Mouse (Mus musculus) MEL (cell line): Measurements from ENCODE around the gene Stt3b. TPM values are rescaled to one million over a fixed set of nuclear protein-coding genes. Genes with fewer than 3 reads are reported as not detected.

Experiments used
- DNase-seq: peaks from one replicate; pipeline ENCODE4 v3.0.0; 2011; ENCODE audit warnings: low read depth, low spot score
- H3K27ac ChIP-seq: 2 replicates; pipeline ENCODE4 v1.5.1; 2012; ENCODE audit warnings: low read depth, mild to moderate bottlenecking, control low read depth, low read length, moderate library complexity; ENCODE audit not compliant: control insufficient read depth
- H3K27me3 ChIP-seq, 2 experiments: fragments of 150-350 bp in 1 of 2; sonication (generic) in 1 of 2; 2 replicates each; pipeline ENCODE4 v1.6.1; 2012; ENCODE audit warnings: low read length in 2 of 2, mild to moderate bottlenecking in 2 of 2, improper control_type of control experiment in 1 of 2, moderate library complexity in 1 of 2; ENCODE audit not compliant: insufficient read depth in 2 of 2, control insufficient read depth in 1 of 2
- H3K36me3 ChIP-seq, 2 experiments: 2 replicates each; pipeline ENCODE4 v1.6.1; 2012 to 2014; ENCODE audit warnings: low read length in 2 of 2, improper control_type of control experiment in 1 of 2, inconsistent platforms in 1 of 2, mild to moderate bottlenecking in 1 of 2; ENCODE audit not compliant: insufficient read depth in 2 of 2, control insufficient read depth in 1 of 2
- H3K4me1 ChIP-seq, 2 experiments: fragments of 150-350 bp in 1 of 2; sonication (generic) in 1 of 2; 2 replicates each; pipeline ENCODE4 v1.6.1; 2012; ENCODE audit warnings: low read length in 2 of 2, improper control_type of control experiment in 1 of 2, mild to moderate bottlenecking in 1 of 2; ENCODE audit not compliant: insufficient read depth in 2 of 2, control insufficient read depth in 1 of 2
- H3K4me3 ChIP-seq, 2 experiments: fragments of 150-350 bp in 1 of 2; sonication (generic) in 1 of 2; 2 replicates each; pipeline ENCODE4 v1.5.1; 2012; ENCODE audit warnings: low read depth in 2 of 2, low read length in 2 of 2, mild to moderate bottlenecking in 2 of 2, moderate library complexity in 2 of 2, control low read depth in 1 of 2, improper control_type of control experiment in 1 of 2; ENCODE audit not compliant: control insufficient read depth in 1 of 2, insufficient read depth in 1 of 2
- H3K79me2 ChIP-seq: 2 replicates; pipeline ENCODE4 v1.6.1; 2012; ENCODE audit warnings: mild to moderate bottlenecking, low read length, moderate library complexity; ENCODE audit not compliant: control insufficient read depth, poor library complexity, insufficient read depth
- H3K9ac ChIP-seq: 2 replicates; pipeline ENCODE4 v1.6.1; 2012; ENCODE audit warnings: low read depth, mild to moderate bottlenecking, control low read depth, low read length, moderate library complexity; ENCODE audit not compliant: control insufficient read depth, poor library complexity, severe bottlenecking
- H3K9me3 ChIP-seq: fragments of 150-350 bp; sonication (generic); replicated peaks from 2 replicates; pipeline ENCODE4 v1.6.1; 2012; ENCODE audit warnings: mild to moderate bottlenecking, low read length, improper control_type of control experiment, moderate library complexity; ENCODE audit not compliant: insufficient read depth
- CTCF ChIP-seq, 3 experiments: IDR thresholded peaks in 2 of 3; conservative IDR thresholded peaks in 1 of 3; 2 replicates each; pipeline ENCODE4 v1.5.1; 2011 to 2012; ENCODE audit warnings: low read length in 3 of 3, low read depth in 2 of 3, mild to moderate bottlenecking in 2 of 3, improper control_type of control experiment in 1 of 3, inconsistent platforms in 1 of 3, mixed read lengths in 1 of 3, moderate library complexity in 1 of 3; ENCODE audit not compliant: control insufficient read depth in 1 of 3, insufficient read depth in 1 of 3, poor library complexity in 1 of 3, severe bottlenecking in 1 of 3
- ETS1 ChIP-seq: IDR thresholded peaks from 2 replicates; pipeline ENCODE4 v1.6.1; 2012; ENCODE audit warnings: low read depth, mild to moderate bottlenecking, inconsistent platforms, low read length, improper control_type of control experiment, moderate library complexity
- GATA1 ChIP-seq: IDR thresholded peaks from 2 replicates; pipeline ENCODE4 v1.6.1; 2011; ENCODE audit warnings: low read depth, low read length, improper control_type of control experiment
- HCFC1 ChIP-seq: IDR thresholded peaks from 2 replicates; pipeline ENCODE4 v1.6.1; 2012; ENCODE audit warnings: low read depth, mild to moderate bottlenecking, inconsistent platforms, low read length, improper control_type of control experiment, moderate library complexity
- KAT2A ChIP-seq: conservative IDR thresholded peaks from 2 replicates; pipeline ENCODE4 v1.6.1; 2012; ENCODE audit warnings: low read depth, low read length, improper control_type of control experiment, inconsistent platforms
- MEF2A ChIP-seq: IDR thresholded peaks from 2 replicates; pipeline ENCODE4 v1.6.1; 2014; ENCODE audit warnings: low read depth, mild to moderate bottlenecking, inconsistent platforms, low read length, improper control_type of control experiment; ENCODE audit not compliant: poor library complexity, insufficient replicate concordance, severe bottlenecking; ENCODE audit errors: extremely low read depth
- POLR2AphosphoS2 ChIP-seq: IDR thresholded peaks from 2 replicates; pipeline ENCODE4 v1.6.1; 2011; ENCODE audit warnings: low read length, improper control_type of control experiment
- SMC3 ChIP-seq: IDR thresholded peaks from 2 replicates; pipeline ENCODE4 v1.6.1; 2011; ENCODE audit warnings: low read depth, low read length, improper control_type of control experiment
- TAL1 ChIP-seq: IDR thresholded peaks from 2 replicates; pipeline ENCODE4 v1.6.1; 2012; ENCODE audit warnings: mild to moderate bottlenecking, inconsistent platforms, low read length, moderate library complexity, mixed read lengths
- TBP ChIP-seq: IDR thresholded peaks from 2 replicates; pipeline ENCODE4 v1.8.0; 2011; ENCODE audit warnings: low read depth, low read length, improper control_type of control experiment
- UBTF ChIP-seq: IDR thresholded peaks from 2 replicates; pipeline ENCODE4 v1.6.1; 2012; ENCODE audit warnings: low read depth, mild to moderate bottlenecking, inconsistent platforms, low read length, improper control_type of control experiment, moderate library complexity, borderline replicate concordance; ENCODE audit not compliant: insufficient read depth
- USF1 ChIP-seq: IDR thresholded peaks from 2 replicates; pipeline ENCODE4 v1.6.1; 2014; ENCODE audit warnings: low read depth, mild to moderate bottlenecking, inconsistent platforms, low read length, improper control_type of control experiment, moderate library complexity
- USF2 ChIP-seq, 2 experiments: IDR thresholded peaks; 2 replicates each; pipeline ENCODE4 v1.6.1; 2011 to 2012; ENCODE audit warnings: improper control_type of control experiment in 2 of 2, low read length in 2 of 2, borderline replicate concordance in 1 of 2, inconsistent platforms in 1 of 2, low read depth in 1 of 2, mild to moderate bottlenecking in 1 of 2; ENCODE audit not compliant: insufficient read depth in 1 of 2
- ZMIZ1 ChIP-seq: IDR thresholded peaks from 2 replicates; pipeline ENCODE4 v1.6.1; 2012; ENCODE audit warnings: low read depth, mild to moderate bottlenecking, inconsistent platforms, low read length, improper control_type of control experiment, moderate library complexity
- polyA plus RNA-seq, 2 experiments: library from polyadenylated mRNA; stranded (reverse) in 1 of 2; unstranded in 1 of 2; fragments of >175 nt in 1 of 2; fragments of >200 nt in 1 of 2; gene quantifications; 2 replicates each; pipeline versions ENCODE4 v1.2.1 to v1.2.4; 2012; ENCODE audit warnings: low replicate concordance in 2 of 2, low read depth in 1 of 2; ENCODE audit not compliant: insufficient read length in 2 of 2, insufficient read depth in 1 of 2, missing spikeins in 1 of 2
- total RNA-seq: library from RNA; depleted of rRNA; stranded (reverse); fragments of 300-350 nt; gene quantifications from 2 replicates; pipeline ENCODE4 v1.2.3, GENCODE M21; 2012

The Stt3b gene
- total and polyA plus RNA-seq, 3 experiments: 81.9 to 263 (median 97.6) TPM

DNA sequence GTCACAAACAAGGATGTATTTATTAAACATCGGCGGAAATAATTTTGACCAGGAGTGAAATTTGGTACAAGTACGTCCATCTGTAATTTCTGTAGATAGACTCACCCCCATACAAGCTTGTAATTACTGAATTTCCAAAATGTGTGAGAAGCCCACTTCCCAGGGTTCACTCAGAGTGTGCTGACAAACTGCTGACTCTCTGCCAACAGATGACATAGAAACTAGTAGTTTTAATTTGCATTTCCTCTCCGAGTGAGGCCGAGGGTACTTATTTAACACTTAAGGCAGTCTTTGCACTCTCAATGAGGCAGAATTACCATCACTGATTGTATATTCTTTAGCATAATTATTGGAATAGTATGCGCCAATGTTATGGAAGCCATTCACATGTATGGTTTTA is 12.2 kb upstream of the Stt3b start:
- Histone ChIP-seq H3K4me3 (no peak overlapping the region), H3K79me2 (no peaks in the 10 kb centered on the region), H3K27me3 (no peaks in the 10 kb centered on the region), H3K4me1 (no peaks in the 10 kb centered on the region), H3K9me3 (no peaks in the 10 kb centered on the region), H3K36me3 (no peaks in the 10 kb centered on the region), H3K27ac (no peak overlapping the region), H3K9ac (no peak overlapping the region)
- TF ChIP-seq ZMIZ1: no peak
- no peak for TF ChIP-seq MEF2A
- DNase-seq: no peak

DNA sequence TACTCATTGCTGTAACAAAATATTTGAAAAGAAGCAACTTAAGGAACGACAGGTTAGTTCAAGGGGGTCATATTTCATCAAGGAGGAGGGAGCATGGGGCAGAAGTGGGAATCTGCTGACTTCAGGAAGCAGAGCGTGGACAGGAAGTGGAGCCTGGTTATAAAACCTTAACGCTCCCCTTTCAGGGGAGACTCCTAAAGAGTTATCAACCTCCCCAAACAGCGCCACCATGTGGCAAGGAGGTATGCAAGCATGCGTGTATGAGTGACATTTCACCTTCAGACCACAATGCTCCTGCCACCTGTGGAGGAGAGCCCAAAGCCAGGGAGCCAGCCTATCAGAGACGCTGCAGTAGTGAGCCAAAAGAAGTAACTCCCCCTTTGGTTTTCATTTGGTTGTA is 10.8 kb upstream of the Stt3b start:
- Histone ChIP-seq H3K4me3 (no peak overlapping the region), H3K27me3 (no peaks in the 10 kb centered on the region), H3K9me3 (no peaks in the 10 kb centered on the region), H3K36me3 (no peaks in the 10 kb centered on the region), H3K27ac (no peak overlapping the region), H3K79me2 (no peaks in the 10 kb centered on the region), H3K9ac (no peak overlapping the region), H3K4me1 (no peaks in the 10 kb centered on the region)
- DNase-seq: peak; percentile 23
- TF ChIP-seq CTCF (IDR thresholded peaks at IDR 0.05 in 2 of 3, conservative IDR thresholded peaks at IDR 0.05 in 1 of 3; ENCODE audit: control insufficient read depth in 1 of 3, insufficient read depth in 1 of 3, low read depth in 2 of 3, low read length in 3 of 3, poor library complexity in 1 of 3, severe bottlenecking in 1 of 3) (peak; percentile 8 to 35 (median 32); a peak in 3 of 6 replicates), USF1 (no peak)

DNA sequence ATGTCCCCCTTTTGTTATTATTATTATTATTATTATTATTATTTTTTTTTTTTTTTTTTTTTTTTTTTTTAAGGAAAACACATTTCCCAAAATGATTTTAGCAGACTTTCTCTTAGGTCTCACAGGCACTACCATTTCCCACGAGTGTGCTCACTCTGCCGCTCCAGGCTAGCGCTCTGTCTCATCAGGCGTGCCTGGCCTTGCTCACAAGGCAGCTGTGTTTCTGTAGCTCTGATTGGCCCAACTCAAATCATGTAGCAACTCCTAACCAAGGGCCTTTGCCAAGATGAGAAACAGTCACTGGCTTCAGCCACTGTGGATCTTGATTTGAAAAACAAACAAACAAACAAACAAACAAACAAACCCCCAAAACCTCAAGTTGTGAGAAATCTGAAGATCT is 9.9 kb upstream of the Stt3b start:
- no peak overlapping the region for H3K9ac ChIP-seq
- no peak overlapping the region for H3K27ac ChIP-seq
- no peaks in the 10 kb centered on the region for H3K9me3 ChIP-seq
- TF ChIP-seq KAT2A: no peak
- no peak for TF ChIP-seq TBP
- no peak for TF ChIP-seq TAL1
- TF ChIP-seq CTCF (IDR thresholded peaks at IDR 0.05 in 2 of 3, conservative IDR thresholded peaks at IDR 0.05 in 1 of 3; ENCODE audit: control insufficient read depth in 1 of 3, insufficient read depth in 1 of 3, low read depth in 2 of 3, low read length in 3 of 3, poor library complexity in 1 of 3, severe bottlenecking in 1 of 3): no peak
- TF ChIP-seq USF2 (IDR thresholded peaks at IDR 0.05; ENCODE audit: borderline replicate concordance in 1 of 2, insufficient read depth in 1 of 2, low read depth in 1 of 2, low read length in 2 of 2): no peak
- TF ChIP-seq GATA1: no peak
- TF ChIP-seq POLR2AphosphoS2: no peak
- no peak for TF ChIP-seq HCFC1
- no peak for TF ChIP-seq SMC3
- TF ChIP-seq UBTF: no peak
- TF ChIP-seq ETS1: no peak
- TF ChIP-seq, all 39 proteins: peak for 0
- Histone ChIP-seq H3K36me3 (no peaks in the 10 kb centered on the region), H3K4me1 (no peaks in the 10 kb centered on the region), H3K79me2 (no peaks in the 10 kb centered on the region), H3K4me3 (no peak overlapping the region), H3K27me3 (no peaks in the 10 kb centered on the region)
- no peak for DNase-seq
